Mouse (Mus musculus) cortical plate, adult 2 months (tissue): ENCODE results near the gene Hspbap1.

Source experiments
- CTCF ChIP-seq: fragments of 200-500 bp; IDR thresholded peaks from 2 replicates; pipeline ENCODE4 v1.5.1; 2011; ENCODE audit warnings: mild to moderate bottlenecking, control low read depth, low read length; ENCODE audit not compliant: insufficient read depth; ENCODE audit errors: extremely low read depth
- POLR2A ChIP-seq: fragments of 200-500 bp; IDR thresholded peaks from 2 replicates; pipeline ENCODE4 v1.6.1; 2011; ENCODE audit warnings: mild to moderate bottlenecking, low read length, control low read depth; ENCODE audit not compliant: insufficient read depth; ENCODE audit errors: extremely low read depth

GRCm38 (mm10) chr16:35732096-35732495 is 38.1 kb upstream of the Hspbap1 start:
- no peak for TF ChIP-seq CTCF
- no peak for TF ChIP-seq POLR2A
